Mouse (Mus musculus) neural tube, embryonic 11.5 days (tissue): ENCODE results near the gene Mdm2. TPM values are rescaled to one million over a fixed set of nuclear protein-coding genes. Genes with fewer than 3 reads are reported as not detected.

Experiments used
- ATAC-seq: fragments of 200-750 bp; cut with Nextera tagmentation; 2 replicates; pipeline ENCODE4 v1.8.0; 2017; ENCODE audit warnings: moderate number of reproducible peaks, mild to moderate bottlenecking, moderate TSS enrichment, moderate library complexity; ENCODE audit not compliant: insufficient read depth, low FRiP score, low TSS enrichment
- DNase-seq: peaks from one replicate; pipeline ENCODE4 v3.0.0-alpha.2; 2015; ENCODE audit warnings: low spot score
- H3K27ac ChIP-seq: fragments of 300-500 bp; sonication (generic); 2 replicates; pipeline ENCODE4 v1.5.1; 2014; ENCODE audit warnings: low read depth, mild to moderate bottlenecking, low read length
- H3K27me3 ChIP-seq: fragments of 300-500 bp; sonication (generic); 2 replicates; pipeline ENCODE4 v1.6.1; 2014; ENCODE audit warnings: mild to moderate bottlenecking, low read length, mixed read lengths; ENCODE audit not compliant: control insufficient read depth, insufficient read depth
- H3K36me3 ChIP-seq: fragments of 300-500 bp; sonication (generic); 2 replicates; pipeline ENCODE4 v1.6.1; 2014; ENCODE audit warnings: mild to moderate bottlenecking, low read length, moderate library complexity, mixed read lengths; ENCODE audit not compliant: control insufficient read depth, insufficient read depth
- H3K4me1 ChIP-seq: fragments of 300-500 bp; sonication (generic); 2 replicates; pipeline ENCODE4 v1.6.1; 2014; ENCODE audit warnings: low read length, mixed read lengths; ENCODE audit not compliant: control insufficient read depth, insufficient read depth
- H3K4me2 ChIP-seq: fragments of 300-500 bp; sonication (generic); 2 replicates; pipeline ENCODE4 v1.6.1; 2014; ENCODE audit warnings: low read depth, mild to moderate bottlenecking, moderate library complexity
- H3K4me3 ChIP-seq: fragments of 300-500 bp; sonication (generic); 2 replicates; pipeline ENCODE4 v1.5.1; 2014; ENCODE audit warnings: low read depth, low read length
- H3K9ac ChIP-seq: fragments of 300-500 bp; sonication (generic); 2 replicates; pipeline ENCODE4 v1.6.1; 2014; ENCODE audit warnings: mild to moderate bottlenecking, low read length
- H3K9me3 ChIP-seq: fragments of 300-500 bp; sonication (generic); 2 replicates; pipeline ENCODE4 v1.6.1; 2016; ENCODE audit warnings: low read length; ENCODE audit not compliant: control insufficient read depth
- WGBS: fragments of 180-500 bp; shearing (Covaris S2); extraction: QIAGEN DNeasy Blood & Tissue Kit; methylation state at CpG from one replicate; pipeline ENCODE4 v1.1.7; 2014; 5-methylcytosine and 5-hydroxymethylcytosine counted together
- polyA plus RNA-seq: library from polyadenylated mRNA; unstranded; fragments of >200 nt; fragmentation: Nextera tagmentation; extraction: Ambion mirVana; gene quantifications from 2 replicates; pipeline ENCODE4 v1.2.1, GENCODE M21; 2014

Gene Mdm2
- polyA plus RNA-seq, 1 experiment from 2014 or later: 63.2 TPM

DNA sequence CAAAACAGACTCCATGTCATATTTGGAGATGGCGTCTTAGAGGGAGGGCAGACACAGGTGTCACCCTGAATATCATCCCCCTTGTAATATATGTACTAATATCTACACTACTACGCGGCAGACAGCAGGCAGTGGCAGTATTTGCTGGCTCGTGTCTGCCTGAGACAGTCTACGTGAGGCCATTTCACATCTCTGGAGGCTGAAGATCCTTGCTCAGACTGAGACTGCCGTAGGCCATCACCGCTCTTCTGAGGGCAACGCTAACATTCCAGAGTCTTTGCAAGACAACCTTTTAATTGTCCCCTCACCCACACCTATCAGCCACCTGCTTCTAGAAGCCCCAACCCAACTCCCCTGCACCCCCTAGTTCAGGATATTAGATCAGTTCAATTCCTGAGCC, 2.9 kb upstream of the Mdm2 start:
- ATAC-seq: no peak
- H3K4me3 ChIP-seq: no peak overlapping the region
- H3K4me2 ChIP-seq: no peak overlapping the region
- DNase-seq: no peak
- WGBS: 93% methylated on average over 8 of the region's 8 CpGs
- H3K27ac ChIP-seq: no peak overlapping the region
- H3K4me1 ChIP-seq: peaks cover 12% of the 10 kb centered on the region; the same call in 1 of the 2 replicates
- H3K27me3 ChIP-seq: no peaks in the 10 kb centered on the region
- no peaks in the 10 kb centered on the region for H3K36me3 ChIP-seq
- H3K9ac ChIP-seq: no peak overlapping the region
- no peaks in the 10 kb centered on the region for H3K9me3 ChIP-seq

- H3K4me1 ChIP-seq: peaks cover 10% of the 10 kb centered on the region; the same call in 1 of the 2 replicates
- H3K4me2 ChIP-seq: no peak overlapping the region
- H3K9ac ChIP-seq: no peak overlapping the region
- H3K9me3 ChIP-seq: no peaks in the 10 kb centered on the region
- no peaks in the 10 kb centered on the region for H3K27me3 ChIP-seq
- no peak overlapping the region for H3K4me3 ChIP-seq
- DNase-seq (no peak), ATAC-seq (no peak)
- H3K27ac ChIP-seq: no peak overlapping the region
- 93% methylated on average over 9 of the region's 9 CpGs for WGBS
- no peaks in the 10 kb centered on the region for H3K36me3 ChIP-seq
Observed at GRCm38 (mm10) chr10:117712871-117713270, 2.3 kb upstream of the Mdm2 start.

DNA sequence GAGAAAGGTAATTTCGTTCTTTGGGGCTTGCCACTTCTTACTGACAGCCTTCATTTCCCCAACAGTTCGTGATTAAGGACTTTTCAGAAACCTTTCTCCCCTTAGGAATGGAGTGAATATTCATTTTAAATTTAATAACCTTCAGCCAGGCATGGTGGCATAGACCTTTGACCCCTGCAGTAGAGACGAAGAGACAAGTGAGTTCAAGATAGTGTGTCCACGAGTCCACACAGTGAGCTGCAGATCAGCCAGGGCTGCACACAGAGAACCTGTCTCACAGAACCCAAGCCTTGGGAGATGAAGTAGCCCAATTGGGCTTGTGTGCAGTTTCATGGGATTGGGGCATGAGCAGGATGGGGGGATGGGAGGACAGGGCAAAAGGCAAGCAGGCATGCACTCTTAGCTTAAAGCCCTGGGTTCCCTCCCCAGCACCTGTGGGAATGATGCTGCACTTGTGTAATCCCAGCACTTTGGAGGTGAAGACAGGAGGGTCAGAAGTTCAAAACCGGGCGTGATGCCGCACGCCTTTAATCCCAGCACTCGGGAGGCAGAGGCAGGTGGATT, 1.7 kb upstream of the Mdm2 start:
- Histone ChIP-seq H3K4me3 (no peak overlapping the region), H3K4me1 (peaks cover 12% of the 10 kb centered on the region; the same call in 1 of the 2 replicates), H3K27me3 (no peaks in the 10 kb centered on the region), H3K9me3 (no peaks in the 10 kb centered on the region), H3K9ac (no peak overlapping the region), H3K4me2 (no peak overlapping the region), H3K36me3 (0 out of 2 replicates have a peak, but pooled peaks cover under 1% of the 10 kb centered on the region), H3K27ac (no peak overlapping the region)
- WGBS: 90% methylated on average over 9 of the region's 9 CpGs
- DNase-seq (no peak), ATAC-seq (no peak)

DNA sequence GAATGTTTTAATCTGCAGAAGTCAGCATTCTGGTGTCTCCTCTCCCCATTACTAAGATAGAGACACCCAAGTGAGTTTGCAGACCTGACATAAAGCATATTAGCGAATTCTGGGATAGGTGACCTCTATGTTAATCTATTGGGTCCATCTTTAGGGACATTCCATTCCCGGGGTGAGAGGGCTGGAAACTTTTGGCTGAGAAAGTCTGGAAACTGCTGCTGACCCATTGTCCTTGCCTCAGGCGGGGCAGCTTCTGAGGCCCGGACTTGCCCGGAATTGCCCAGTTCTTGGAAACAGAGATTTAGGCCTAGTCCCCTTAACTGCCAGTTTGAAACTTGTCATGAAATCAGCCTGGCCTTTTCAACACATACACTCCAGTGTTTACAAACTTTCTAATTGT, 850 bp upstream of the Mdm2 start:
- ATAC-seq: no peak
- peaks cover 13% of the 10 kb centered on the region; the same call in 1 of the 2 replicates for H3K4me1 ChIP-seq
- H3K9me3 ChIP-seq: no peaks in the 10 kb centered on the region
- DNase-seq: no peak
- 76% methylated on average over 5 of the region's 5 CpGs for WGBS
- peak overlapping the region; percentile 51 for H3K4me3 ChIP-seq
- no peak overlapping the region for H3K27ac ChIP-seq
- H3K4me2 ChIP-seq: peak overlapping the region; percentile 60
- no peaks in the 10 kb centered on the region for H3K27me3 ChIP-seq
- H3K36me3 ChIP-seq: 0 out of 2 replicates have a peak, but pooled peaks cover 5% of the 10 kb centered on the region
- peak overlapping the region; percentile 85 for H3K9ac ChIP-seq

DNA sequence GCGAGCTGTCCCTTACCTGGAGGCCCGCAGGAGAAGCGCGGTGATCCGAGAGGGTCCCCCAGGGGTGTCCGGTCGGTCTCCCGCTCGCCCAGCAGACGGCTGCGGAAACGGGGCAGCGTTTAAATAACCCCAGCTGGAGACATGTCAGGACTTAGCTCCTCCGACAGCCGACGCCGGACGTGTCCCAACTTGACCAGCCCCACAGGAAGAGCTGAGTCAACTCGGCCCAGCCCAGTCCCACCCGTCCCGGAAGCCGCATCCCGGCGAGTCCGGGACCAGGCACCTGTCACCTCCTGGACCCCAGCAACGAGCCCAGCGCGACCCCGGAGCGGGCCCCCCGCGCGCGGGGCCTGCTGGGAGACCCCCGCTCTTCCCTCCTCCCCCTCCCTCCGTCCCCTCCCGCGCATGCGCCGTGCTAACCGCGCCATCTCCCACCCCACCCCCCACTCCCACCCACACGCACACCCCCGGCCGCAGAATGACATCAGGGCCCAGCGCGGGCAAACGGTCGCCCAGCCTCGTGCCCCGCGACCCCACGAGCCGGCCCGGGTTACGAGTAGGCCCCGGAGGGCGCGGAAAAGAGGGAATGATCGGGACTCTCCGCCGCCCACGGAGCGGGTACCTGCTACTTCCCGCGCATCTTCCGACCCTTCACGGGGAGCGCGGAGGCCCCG, 491 bp downstream of the Mdm2 start:
- Histone ChIP-seq H3K4me2 (peak overlapping the region; percentile 67), H3K27me3 (no peaks in the 10 kb centered on the region), H3K27ac (peak overlapping the region; percentile 84), H3K9me3 (no peaks in the 10 kb centered on the region), H3K9ac (peak overlapping the region; percentile 85), H3K4me1 (peaks cover 13% of the 10 kb centered on the region; the same call in 1 of the 2 replicates), H3K36me3 (peaks cover 7% of the 10 kb centered on the region; the same call in 1 of the 2 replicates), H3K4me3 (peak overlapping the region; percentile 51)
- DNase-seq (peak; percentile 89), ATAC-seq (peak; percentile 85)
- under 1% methylated on average over 68 of the region's 71 CpGs for WGBS

- Histone ChIP-seq H3K4me3 (peak overlapping the region; percentile 51), H3K9ac (peak overlapping the region; percentile 85), H3K36me3 (peaks cover 10% of the 10 kb centered on the region), H3K4me1 (peaks cover 13% of the 10 kb centered on the region; the same call in 1 of the 2 replicates), H3K27ac (no peak overlapping the region), H3K9me3 (no peaks in the 10 kb centered on the region), H3K27me3 (no peaks in the 10 kb centered on the region), H3K4me2 (peak overlapping the region; percentile 67)
- ATAC-seq: no peak
- no peak for DNase-seq
- 59% methylated on average over 12 of the region's 12 CpGs for WGBS
Observed at GRCm38 (mm10) chr10:117709326-117709830, 1.2 kb downstream of the Mdm2 start.

DNA sequence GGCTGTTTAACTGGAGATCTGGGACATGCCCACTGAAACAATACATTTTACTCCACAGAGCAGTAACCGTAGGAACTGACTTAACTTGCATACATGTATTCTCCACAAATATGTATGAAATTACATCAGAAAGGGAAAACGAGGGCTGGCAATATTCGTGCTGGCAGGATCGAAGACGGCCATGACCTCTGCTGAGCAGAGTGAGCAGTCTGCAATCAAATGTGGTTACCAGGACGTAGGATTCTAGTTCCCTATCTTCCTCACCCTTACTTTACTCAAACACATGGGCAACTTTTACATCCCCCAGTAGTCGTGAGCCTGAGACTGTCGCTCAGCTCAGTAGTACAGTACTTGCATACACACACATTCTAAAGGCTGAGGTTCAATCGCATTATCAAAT, 1.7 kb downstream of the Mdm2 start:
- H3K9ac ChIP-seq: no peak overlapping the region
- ATAC-seq (no peak), DNase-seq (no peak)
- H3K36me3 ChIP-seq: peaks cover 11% of the 10 kb centered on the region
- H3K9me3 ChIP-seq: no peaks in the 10 kb centered on the region
- peaks cover 13% of the 10 kb centered on the region; the same call in 1 of the 2 replicates for H3K4me1 ChIP-seq
- 91% methylated on average over 9 of the region's 9 CpGs for WGBS
- H3K4me2 ChIP-seq: peak overlapping the region; percentile 4; the same call in 1 of the 2 replicates
- H3K27ac ChIP-seq: no peak overlapping the region
- peak overlapping the region; percentile 51 for H3K4me3 ChIP-seq
- H3K27me3 ChIP-seq: no peaks in the 10 kb centered on the region

GRCm38 (mm10) chr10:117708376-117708775, 2.2 kb downstream of the Mdm2 start:
- Histone ChIP-seq H3K27ac (no peak overlapping the region), H3K36me3 (peaks cover 11% of the 10 kb centered on the region), H3K9me3 (no peaks in the 10 kb centered on the region), H3K4me2 (no peak overlapping the region), H3K4me3 (no peak overlapping the region), H3K27me3 (no peaks in the 10 kb centered on the region), H3K9ac (no peak overlapping the region), H3K4me1 (peaks cover 13% of the 10 kb centered on the region; the same call in 1 of the 2 replicates)
- no peak for ATAC-seq
- no peak for DNase-seq
- 98% methylated on average over 2 of the region's 2 CpGs for WGBS
